Mouse (Mus musculus): ENCODE measurements around the gene Dgkz. TPM values are rescaled to one million over a fixed set of nuclear protein-coding genes. Genes with fewer than 3 reads are reported as not detected.

Gene Dgkz
- total and polyA plus RNA-seq, 2 experiments from 2014 or later: 40.7 to 163 TPM

- Histone ChIP-seq H3K9ac (replicated peaks; ENCODE audit: low read length) (no peak overlapping the region), H3K36me3 (ENCODE audit: insufficient read depth, low read length) (peaks cover 55% of the 10 kb centered on the region), H3K27me3 (ENCODE audit: insufficient read depth, low read length) (no peaks in the 10 kb centered on the region), H3K4me2 (ENCODE audit: low read depth, low read length) (no peak overlapping the region), H3K4me1 (ENCODE audit: insufficient read depth, low read length) (no peaks in the 10 kb centered on the region), H3K4me3 (ENCODE audit: low read length) (no peak overlapping the region), H3K9me3 (ENCODE audit: low read length) (no peaks in the 10 kb centered on the region), H3K27ac (no peak overlapping the region)
- WGBS: 78% methylated on average over 7 of the region's 7 CpGs
- ATAC-seq (no peak), DNase-seq (ENCODE audit: low spot score) (no peak)
- TF ChIP-seq CTCF (IDR thresholded peaks at IDR 0.05; ENCODE audit: low read depth): no peak
Observed at GRCm38 (mm10) chr2:91913328-91914110, 62.1 kb downstream of the Dgkz start.

- ATAC-seq (no peak), DNase-seq (ENCODE audit: low spot score) (no peak)
- Histone ChIP-seq H3K9me3 (ENCODE audit: low read length) (no peaks in the 10 kb centered on the region), H3K4me3 (ENCODE audit: low read length) (no peak overlapping the region), H3K27ac (no peak overlapping the region), H3K4me1 (ENCODE audit: insufficient read depth, low read length) (no peaks in the 10 kb centered on the region), H3K4me2 (ENCODE audit: low read depth, low read length) (no peak overlapping the region), H3K9ac (replicated peaks; ENCODE audit: low read length) (no peak overlapping the region), H3K27me3 (ENCODE audit: insufficient read depth, low read length) (no peaks in the 10 kb centered on the region), H3K36me3 (ENCODE audit: insufficient read depth, low read length) (peaks cover 46% of the 10 kb centered on the region)
- no peak for TF ChIP-seq CTCF (IDR thresholded peaks at IDR 0.05; ENCODE audit: low read depth)
- WGBS: 78% methylated on average over 3 of the region's 3 CpGs
Observed at GRCm38 (mm10) chr2:91912616-91913015, 63.0 kb downstream of the Dgkz start.

DNA sequence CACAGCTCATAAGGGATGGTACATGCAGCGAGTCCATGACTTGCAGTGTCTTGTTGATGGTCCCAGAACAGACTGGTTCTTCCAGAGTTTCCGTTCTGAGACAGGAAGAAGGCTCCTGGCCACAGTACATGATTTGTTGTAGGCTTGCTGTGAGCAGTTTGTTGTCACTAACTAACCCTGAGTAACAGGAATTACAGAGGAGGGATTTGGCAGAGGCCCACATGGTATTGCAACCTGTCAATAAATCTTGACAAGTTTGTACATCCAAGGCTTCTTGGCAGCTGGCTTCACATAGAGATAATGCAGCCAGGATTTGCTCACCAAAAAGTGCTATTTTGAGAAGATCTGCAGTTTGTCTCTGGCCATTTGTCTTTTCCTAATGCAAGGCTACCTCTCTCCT lies 69.5 kb downstream of the Dgkz start:
- ATAC-seq (no peak), DNase-seq (ENCODE audit: low spot score) (no peak)
- Histone ChIP-seq H3K36me3 (ENCODE audit: insufficient read depth, low read length) (peaks cover 10% of the 10 kb centered on the region), H3K9ac (replicated peaks; ENCODE audit: low read length) (no peak overlapping the region), H3K4me2 (ENCODE audit: low read depth, low read length) (no peak overlapping the region), H3K27me3 (ENCODE audit: insufficient read depth, low read length) (no peaks in the 10 kb centered on the region), H3K9me3 (ENCODE audit: low read length) (no peaks in the 10 kb centered on the region), H3K4me3 (ENCODE audit: low read length) (no peak overlapping the region), H3K4me1 (ENCODE audit: insufficient read depth, low read length) (peaks cover 3% of the 10 kb centered on the region; the same call in 1 of the 2 replicates), H3K27ac (no peak overlapping the region)
- WGBS: 87% methylated on average over 2 of the region's 2 CpGs
- no peak for TF ChIP-seq CTCF (IDR thresholded peaks at IDR 0.05; ENCODE audit: low read depth)

- 26% methylated on average over 5 of the region's 5 CpGs for WGBS
- no peak for TF ChIP-seq CTCF (IDR thresholded peaks at IDR 0.05; ENCODE audit: low read depth)
Observed at GRCm38 (mm10) chr2:91904618-91905307, 70.9 kb downstream of the Dgkz start.

DNA sequence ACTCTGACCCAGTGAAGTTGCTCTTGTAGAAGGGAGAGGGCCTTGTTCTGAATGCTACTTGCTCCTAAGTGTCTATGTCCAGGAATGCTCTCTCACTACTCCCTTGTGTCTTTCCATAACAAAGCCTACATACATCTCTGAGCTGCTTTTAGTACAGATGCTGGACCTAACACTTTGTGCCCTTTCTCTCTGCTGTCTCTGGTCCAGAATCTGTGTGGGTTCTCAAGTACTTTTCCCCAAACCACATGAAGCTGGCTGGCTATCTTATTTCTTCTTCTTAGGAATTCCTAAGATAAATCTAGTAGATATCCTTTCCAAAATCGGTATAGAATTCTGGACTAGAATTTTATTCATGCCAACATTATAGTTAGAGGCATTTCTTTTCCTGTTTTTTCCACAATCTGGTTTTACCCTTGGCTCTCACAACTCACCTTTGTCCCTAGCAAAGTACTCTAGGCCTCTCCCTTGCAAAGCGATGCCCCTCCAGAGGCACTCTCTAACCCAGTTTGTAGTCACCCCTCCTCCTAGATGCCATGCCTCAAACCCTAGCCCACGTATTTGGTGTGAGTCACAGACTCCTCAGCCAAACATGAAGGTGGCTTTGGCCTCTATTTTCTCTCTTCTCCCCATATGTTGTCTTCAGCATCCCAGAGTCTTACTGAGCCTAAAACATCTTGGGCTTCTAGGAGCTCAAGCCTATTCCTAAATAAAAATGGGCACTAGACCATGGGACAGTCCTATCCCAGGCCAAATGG lies 72.3 kb downstream of the Dgkz start:
- WGBS: 90% methylated on average over 3 of the region's 3 CpGs
- Histone ChIP-seq H3K4me1 (ENCODE audit: insufficient read depth, low read length) (peaks cover 3% of the 10 kb centered on the region; the same call in 1 of the 2 replicates), H3K4me3 (ENCODE audit: low read length) (no peak overlapping the region), H3K27ac (no peak overlapping the region), H3K9ac (replicated peaks; ENCODE audit: low read length) (no peak overlapping the region), H3K9me3 (ENCODE audit: low read length) (no peaks in the 10 kb centered on the region), H3K27me3 (ENCODE audit: insufficient read depth, low read length) (no peaks in the 10 kb centered on the region), H3K36me3 (ENCODE audit: insufficient read depth, low read length) (no peaks in the 10 kb centered on the region; the same call in 1 of the 2 replicates), H3K4me2 (ENCODE audit: low read depth, low read length) (no peak overlapping the region)
- TF ChIP-seq CTCF (IDR thresholded peaks at IDR 0.05; ENCODE audit: low read depth): no peak
- DNase-seq (ENCODE audit: low spot score) (no peak), ATAC-seq (no peak)

More at GRCm38 (mm10) chr2:91904618-91905307, 70.9 kb downstream of the Dgkz start:
- peak; percentile 46 for DNase-seq (ENCODE audit: low spot score)
- Histone ChIP-seq H3K27ac (peak overlapping the region; percentile 64; the same call in 1 of the 2 replicates), H3K27me3 (ENCODE audit: insufficient read depth, low read length) (no peaks in the 10 kb centered on the region), H3K4me3 (ENCODE audit: low read length) (no peak overlapping the region), H3K4me2 (ENCODE audit: low read depth, low read length) (no peak overlapping the region), H3K9ac (replicated peaks; ENCODE audit: low read length) (no peak overlapping the region), H3K4me1 (ENCODE audit: insufficient read depth, low read length) (peaks cover 3% of the 10 kb centered on the region; the same call in 1 of the 2 replicates), H3K36me3 (ENCODE audit: insufficient read depth, low read length) (no peaks in the 10 kb centered on the region; the same call in 1 of the 2 replicates), H3K9me3 (ENCODE audit: low read length) (no peaks in the 10 kb centered on the region)
- peak; percentile 68 for ATAC-seq

DNA sequence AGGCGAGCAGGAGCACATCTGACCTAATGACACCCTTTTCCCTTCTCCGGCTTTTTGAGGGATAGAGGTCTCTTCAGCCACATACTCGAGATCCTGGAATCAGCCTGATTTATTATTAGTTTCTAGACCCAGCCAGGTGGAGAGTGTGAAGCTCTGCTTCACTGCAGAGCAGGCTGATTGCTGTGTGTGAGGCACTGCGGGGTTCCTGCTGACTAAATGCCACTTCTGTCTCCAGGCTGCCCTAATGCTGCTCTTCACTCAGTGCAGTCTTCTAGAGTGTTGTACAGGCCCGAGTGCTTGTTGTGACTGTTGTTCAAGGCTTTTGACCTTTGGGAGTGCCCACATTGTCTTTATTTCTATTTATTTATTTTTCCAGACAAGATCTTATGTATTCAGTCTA lies 73.3 kb downstream of the Dgkz start:
- Histone ChIP-seq H3K9ac (replicated peaks; ENCODE audit: low read length) (no peak overlapping the region), H3K27ac (no peak overlapping the region), H3K4me1 (ENCODE audit: insufficient read depth, low read length) (peaks cover 3% of the 10 kb centered on the region; the same call in 1 of the 2 replicates), H3K4me2 (ENCODE audit: low read depth, low read length) (no peak overlapping the region), H3K36me3 (ENCODE audit: insufficient read depth, low read length) (no peaks in the 10 kb centered on the region; the same call in 1 of the 2 replicates), H3K4me3 (ENCODE audit: low read length) (no peak overlapping the region), H3K27me3 (ENCODE audit: insufficient read depth, low read length) (no peaks in the 10 kb centered on the region), H3K9me3 (ENCODE audit: low read length) (no peaks in the 10 kb centered on the region)
- 56% methylated on average over 5 of the region's 5 CpGs for WGBS
- DNase-seq (ENCODE audit: low spot score) (no peak), ATAC-seq (no peak)
- TF ChIP-seq CTCF (IDR thresholded peaks at IDR 0.05; ENCODE audit: low read depth): no peak
